Mouse (Mus musculus): ENCODE data around the gene Ildr1. TPM values are rescaled to one million over a fixed set of nuclear protein-coding genes. Genes with fewer than 3 reads are reported as not detected.

Gene Ildr1
- total RNA-seq, 2 experiments from 2014 or later: 0.26 to 0.42 TPM

DNA sequence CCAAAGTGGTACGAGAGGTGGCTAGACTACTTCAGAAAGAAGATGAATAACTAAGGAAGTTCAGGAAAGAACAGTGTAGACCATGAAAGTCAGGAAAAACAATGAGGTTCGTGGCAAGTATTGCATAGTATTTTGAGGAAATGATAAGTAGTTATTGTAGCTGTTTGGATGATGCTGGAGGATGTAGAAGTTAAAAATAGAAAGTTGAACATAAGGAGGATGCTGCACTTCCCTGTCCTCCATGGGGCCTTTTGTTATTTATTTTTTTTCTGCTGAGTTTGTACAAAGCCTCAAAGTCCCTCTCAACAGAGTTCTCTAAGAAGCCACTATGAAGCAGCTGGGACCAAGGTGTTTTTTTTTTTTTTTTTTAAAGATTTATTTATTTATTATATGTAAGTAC is 54.0 kb downstream of the Ildr1 start:
- intact Hi-C loops (cut with DNase I): no loop called here
- no peak for DNase-seq (ENCODE audit: low spot score in 2 of 2)

DNA sequence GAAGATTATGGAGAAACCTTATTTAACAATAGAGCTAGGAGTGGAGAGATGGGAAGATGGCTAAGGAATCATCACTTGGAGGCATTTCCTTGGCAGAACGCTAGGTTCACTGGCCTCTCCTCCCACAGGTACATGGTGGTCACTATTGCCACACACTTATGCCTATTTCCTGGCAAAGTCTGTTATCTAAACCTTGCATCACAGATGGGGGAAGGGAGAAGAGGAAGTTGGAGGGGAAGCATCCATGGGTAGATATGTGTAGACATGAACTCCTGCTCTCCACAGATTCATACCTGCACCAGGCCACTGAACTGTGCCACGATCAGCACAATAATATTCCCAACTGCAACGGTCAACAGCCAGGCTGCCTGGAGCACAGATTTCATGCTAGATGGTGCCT is 58.2 kb downstream of the Ildr1 start:
- intact Hi-C loops (cut with DNase I): no loop called here
- DNase-seq (ENCODE audit: low spot score in 2 of 2): no peak

DNA sequence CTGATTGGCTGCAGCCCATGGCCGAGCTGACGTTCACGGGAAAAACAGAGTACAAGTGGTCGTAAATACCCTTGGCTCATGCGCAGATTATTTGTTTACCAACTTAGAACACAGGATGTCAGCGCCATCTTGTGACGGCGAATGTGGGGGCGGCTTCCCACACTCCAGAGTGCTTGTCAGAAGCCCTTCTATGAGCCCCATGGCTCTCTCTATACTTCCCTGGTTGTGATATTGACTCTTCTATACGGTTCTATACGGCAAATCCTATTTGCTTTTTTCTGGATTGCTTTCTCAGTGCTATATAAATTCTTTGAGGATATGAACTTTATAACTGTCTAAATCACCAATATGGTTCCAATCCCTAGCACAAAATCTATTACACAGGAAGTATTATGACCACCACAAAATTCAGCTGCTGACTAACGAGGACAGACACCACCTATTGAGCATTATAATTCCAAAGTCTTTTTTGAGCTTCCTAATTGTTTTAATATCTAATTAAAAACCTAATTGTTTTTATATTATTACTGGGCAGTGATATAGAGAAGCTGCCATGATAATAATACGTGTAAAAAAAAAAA is 76.5 kb downstream of the Ildr1 start:
- intact Hi-C loops (cut with DNase I): no loop called here
- peak in 1 of 2 experiments; percentile 7 for DNase-seq (ENCODE audit: low spot score in 2 of 2)

DNA sequence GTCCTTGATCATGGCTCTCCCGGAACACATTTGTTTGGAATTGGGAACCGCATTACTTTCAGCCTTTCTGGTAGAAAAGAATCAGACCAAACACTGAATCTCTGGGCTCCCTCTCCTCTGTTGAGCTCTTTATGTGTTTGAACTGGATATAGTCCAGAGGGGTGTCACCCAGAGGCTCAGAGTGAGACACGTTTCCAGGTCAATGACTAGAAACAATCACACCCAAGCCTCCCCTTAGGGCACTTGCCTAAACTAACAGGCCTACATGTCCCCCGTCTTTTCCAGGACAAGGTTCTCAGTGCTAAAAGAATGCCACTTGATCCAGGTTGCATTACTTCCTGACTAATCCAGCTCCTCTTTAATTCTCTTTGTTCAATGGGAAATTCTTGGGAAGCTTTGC is 77.1 kb downstream of the Ildr1 start:
- DNase-seq (ENCODE audit: low spot score in 2 of 2): peak; percentile 4 to 32
- intact Hi-C loops (cut with DNase I): no loop called here

DNA sequence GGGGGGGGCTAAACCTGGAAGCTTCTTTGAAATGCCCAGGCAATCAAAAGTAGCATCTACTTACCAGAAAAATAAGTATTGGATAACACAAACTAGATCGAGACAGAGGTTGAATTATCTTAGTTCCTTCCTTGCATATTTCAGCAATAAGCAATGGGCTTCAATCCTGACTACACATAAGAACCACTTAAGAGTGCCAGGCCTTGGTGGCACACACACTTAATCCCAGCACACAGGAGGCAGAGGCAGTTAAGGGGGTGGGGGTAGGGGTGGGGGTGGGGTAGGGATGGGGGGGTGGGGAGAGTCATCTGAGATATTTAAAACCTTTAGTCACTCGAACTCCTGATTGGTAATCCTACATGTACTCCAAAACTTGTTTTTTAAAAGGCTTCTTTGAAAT is 77.5 kb downstream of the Ildr1 start:
- intact Hi-C loops (cut with DNase I): no loop called here
- DNase-seq (ENCODE audit: low spot score in 2 of 2): no peak

DNA sequence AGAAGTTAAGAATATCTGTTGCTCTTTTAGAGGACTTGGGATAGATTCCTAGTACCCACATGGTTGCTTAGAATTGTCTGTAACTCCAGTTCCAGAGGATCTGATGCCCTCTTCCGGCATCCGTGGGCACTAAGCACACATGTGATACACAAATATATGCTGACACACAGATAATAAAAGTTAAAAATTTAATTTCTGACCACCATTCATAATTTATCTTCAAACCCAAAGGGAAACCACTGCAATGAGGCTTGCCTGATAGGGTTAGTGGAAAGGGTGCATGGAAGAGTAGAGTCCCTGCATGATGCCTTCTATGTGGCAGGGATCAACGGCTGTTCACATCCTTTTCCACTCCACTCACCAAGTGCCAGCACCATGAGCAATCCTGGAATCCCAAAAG is 77.9 kb downstream of the Ildr1 start:
- no peak for DNase-seq (ENCODE audit: low spot score in 2 of 2)
- intact Hi-C loops (cut with DNase I): no loop called here

DNA sequence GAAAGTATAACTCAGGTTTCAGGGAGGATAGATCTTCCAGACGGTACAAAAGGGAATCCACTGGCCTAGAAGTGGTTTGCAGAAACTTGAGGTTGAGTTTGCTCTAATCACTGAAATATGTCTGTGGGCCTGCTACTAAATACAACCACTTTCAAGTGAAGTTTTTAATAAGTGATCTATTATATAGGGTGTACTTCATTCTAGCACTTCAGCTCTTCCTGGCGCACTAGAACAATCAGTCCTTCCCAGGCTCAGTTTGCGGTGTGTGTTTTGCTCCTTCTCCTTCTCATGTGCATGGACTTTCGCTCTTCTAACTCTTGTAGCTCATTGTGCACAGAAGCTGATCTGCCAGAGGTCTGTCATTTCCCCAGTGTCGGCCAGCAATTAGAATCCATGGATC is 79.2 kb downstream of the Ildr1 start:
- intact Hi-C loops (cut with DNase I): no loop called here
- DNase-seq (ENCODE audit: low spot score in 2 of 2): no peak

DNA sequence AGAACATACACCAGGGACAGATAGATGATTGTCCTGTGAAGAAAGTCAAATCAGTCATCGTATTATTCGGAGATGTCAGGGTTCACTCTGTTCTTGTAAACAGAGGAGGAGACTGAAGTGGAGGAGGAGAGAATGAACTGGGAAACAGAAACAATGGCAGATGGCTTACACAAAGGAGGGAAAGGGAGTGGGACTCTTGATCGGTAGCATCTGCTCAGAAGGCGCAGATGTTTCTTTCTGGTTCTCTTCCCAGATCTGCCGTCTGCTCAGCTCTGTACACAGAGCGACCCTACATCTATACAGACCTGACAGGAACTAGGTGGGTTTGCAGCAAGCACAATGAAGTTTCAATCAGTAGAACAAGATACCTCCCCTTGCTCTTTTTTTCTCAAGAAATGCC is 81.9 kb downstream of the Ildr1 start:
- peak; percentile 6 to 25 for DNase-seq (ENCODE audit: low spot score in 2 of 2)
- intact Hi-C loops (cut with DNase I): no loop called here

Other genes starting within 250 kb of the Ildr1 start
- gene Stfa3, start 238.6 kb upstream of the Ildr1 start, total RNA-seq (2021): not detected
- 1 to 10 TPM; 3.3 to 7.1 TPM for gene Casr, start 131.8 kb upstream of the Ildr1 start, total RNA-seq (2021)
- gene Cd86, start 27.9 kb upstream of the Ildr1 start, total RNA-seq (2021): 1 to 10 TPM; 1.4 to 1.8 TPM
- gene Slc15a2, start 91.0 kb downstream of the Ildr1 start, total RNA-seq (2021): 10 to 100 TPM; 36.9 to 37.6 TPM
- 10 to 100 TPM; 25.5 to 32.0 TPM for gene Iqcb1, start 134.4 kb downstream of the Ildr1 start, total RNA-seq (2021)
- under 1 TPM; 0.37 to 0.97 TPM for gene Eaf2, start 181.0 kb downstream of the Ildr1 start, total RNA-seq (2021)
- 10 to 100 TPM; 64.0 to 70.2 TPM for gene Golgb1, start 181.2 kb downstream of the Ildr1 start, total RNA-seq (2021)
- 1 to 10 TPM; 4.1 to 4.2 TPM for gene Hcls1, start 241.0 kb downstream of the Ildr1 start, total RNA-seq (2021)

All from left cerebral cortex, postnatal 14 days (tissue).